Mouse (Mus musculus) neural tube, embryonic 13.5 days (tissue): ENCODE measurements around the gene Gm26566. TPM values are rescaled to one million over a fixed set of nuclear protein-coding genes. Genes with fewer than 3 reads are reported as not detected.
A peak's percentile ranks its signal among the peaks of the same experiment; 100 is the strongest.

Source experiments
- ATAC-seq: fragments of 200-750 bp; cut with Nextera tagmentation; 2 replicates; pipeline ENCODE4 v1.8.0; 2017; ENCODE audit warnings: low read depth, mild to moderate bottlenecking, moderate TSS enrichment, moderate library complexity
- H3K27ac ChIP-seq: fragments of 300-500 bp; sonication (generic); replicated peaks from 2 replicates; pipeline ENCODE4 v1.5.1; 2015; ENCODE audit warnings: moderate library complexity, mild to moderate bottlenecking, inconsistent platforms
- H3K27me3 ChIP-seq: fragments of 300-500 bp; sonication (generic); 2 replicates; pipeline ENCODE4 v1.6.1; 2015; ENCODE audit warnings: mild to moderate bottlenecking, inconsistent platforms
- H3K36me3 ChIP-seq: fragments of 300-500 bp; sonication (generic); 2 replicates; pipeline ENCODE4 v1.6.1; 2015; ENCODE audit warnings: mild to moderate bottlenecking, inconsistent platforms
- H3K4me1 ChIP-seq: fragments of 300-500 bp; sonication (generic); replicated peaks from 2 replicates; pipeline ENCODE4 v1.6.1; 2015; ENCODE audit warnings: inconsistent platforms
- H3K4me2 ChIP-seq: fragments of 300-500 bp; sonication (generic); 2 replicates; pipeline ENCODE4 v1.6.1; 2015; ENCODE audit warnings: inconsistent platforms, mild to moderate bottlenecking, moderate library complexity
- H3K4me3 ChIP-seq: fragments of 300-500 bp; sonication (generic); 2 replicates; pipeline ENCODE4 v1.5.1; 2015; ENCODE audit warnings: mild to moderate bottlenecking, inconsistent platforms
- H3K9ac ChIP-seq: fragments of 300-500 bp; sonication (generic); 2 replicates; pipeline ENCODE4 v1.6.1; 2015; ENCODE audit warnings: moderate library complexity, mild to moderate bottlenecking, inconsistent platforms
- H3K9me3 ChIP-seq: fragments of 300-500 bp; sonication (generic); 2 replicates; pipeline ENCODE4 v1.6.1; 2016; ENCODE audit warnings: inconsistent platforms
- WGBS: fragments of 180-500 bp; shearing (Covaris S2); methylation state at CpG from one replicate; pipeline ENCODE4 v1.1.7; 2015; 5-methylcytosine and 5-hydroxymethylcytosine counted together
- polyA plus RNA-seq: library from polyadenylated mRNA; unstranded; fragments of >200 nt; fragmentation: Nextera tagmentation; extraction: Ambion mirVana; gene quantifications from 2 replicates; pipeline ENCODE4 v1.2.1, GENCODE M21; 2015

Gene Gm26566
- polyA plus RNA-seq, 1 experiment from 2014 or later: 1.5 TPM

DNA sequence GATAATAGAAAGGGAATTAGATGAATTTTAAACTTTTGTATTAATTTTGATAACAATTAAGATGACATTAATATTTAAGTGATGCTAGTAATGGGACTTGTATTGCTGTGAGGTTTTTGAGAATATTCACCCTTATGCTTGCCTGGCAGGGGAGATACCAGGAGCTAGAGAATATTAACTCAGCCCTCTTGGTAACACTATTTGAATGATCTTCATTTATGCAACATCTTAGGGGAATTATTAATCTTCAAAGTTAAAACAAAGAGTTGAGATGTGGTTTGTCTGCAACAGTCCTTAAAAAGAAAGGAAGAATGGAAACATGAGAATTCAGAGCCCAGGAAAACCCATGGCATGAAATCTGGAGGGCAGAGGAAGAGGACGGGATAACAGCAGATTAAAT lies 22.3 kb upstream of the Gm26566 start:
- Histone ChIP-seq H3K27me3 (0 out of 2 replicates have a peak, but pooled peaks cover 3% of the 10 kb centered on the region), H3K27ac (no peak overlapping the region), H3K4me1 (no peaks in the 10 kb centered on the region), H3K9ac (no peak overlapping the region), H3K9me3 (no peaks in the 10 kb centered on the region), H3K4me3 (no peak overlapping the region), H3K4me2 (no peak overlapping the region), H3K36me3 (no peaks in the 10 kb centered on the region)
- 79% methylated on average over 1 of the region's 1 CpGs for WGBS
- no peak for ATAC-seq

- H3K4me1 ChIP-seq: no peaks in the 10 kb centered on the region
- WGBS: 44% methylated on average over 3 of the region's 3 CpGs
- H3K36me3 ChIP-seq: peaks cover 8% of the 10 kb centered on the region; the same call in 1 of the 2 replicates
- H3K27me3 ChIP-seq: no peaks in the 10 kb centered on the region
- ATAC-seq: no peak
- H3K4me2 ChIP-seq: no peak overlapping the region
- no peak overlapping the region for H3K9ac ChIP-seq
- H3K9me3 ChIP-seq: no peaks in the 10 kb centered on the region
- no peak overlapping the region for H3K27ac ChIP-seq
- no peak overlapping the region for H3K4me3 ChIP-seq
Observed at GRCm38 (mm10) chr4:88705924-88706323, 15.7 kb upstream of the Gm26566 start.

DNA sequence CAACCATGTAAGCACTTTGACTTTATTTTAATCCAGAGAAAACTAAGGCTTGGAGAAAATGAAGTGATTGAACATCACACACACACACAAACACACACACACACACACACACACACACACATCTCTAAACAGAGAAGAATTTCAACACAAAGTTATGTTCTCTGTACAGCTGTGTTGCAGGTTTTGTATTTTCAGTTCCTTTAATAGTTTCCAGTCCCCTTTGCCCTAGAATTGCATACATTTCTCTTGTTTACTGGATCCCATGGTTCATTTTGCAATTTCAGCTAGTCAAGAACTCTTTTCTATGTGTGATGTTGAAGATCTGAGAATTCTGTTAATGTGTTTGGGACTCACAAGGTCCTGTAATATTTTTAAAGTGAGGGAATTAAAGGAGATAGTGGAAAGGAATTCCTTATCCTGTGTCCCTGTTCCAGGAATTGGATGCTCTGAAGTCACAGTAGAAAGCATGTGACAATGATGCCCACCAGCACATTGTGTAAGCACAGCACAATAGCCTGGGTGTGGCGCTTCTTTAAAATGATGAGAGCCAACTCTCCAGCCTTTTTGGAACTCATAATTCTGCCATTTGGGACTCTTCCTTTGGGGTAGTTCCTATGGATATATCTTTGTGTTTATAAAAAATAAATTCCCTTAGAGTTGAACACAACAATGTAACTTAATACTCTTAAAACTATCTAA lies 14.3 kb upstream of the Gm26566 start:
- no peaks in the 10 kb centered on the region for H3K9me3 ChIP-seq
- peaks cover 8% of the 10 kb centered on the region; the same call in 1 of the 2 replicates for H3K36me3 ChIP-seq
- no peak overlapping the region for H3K9ac ChIP-seq
- H3K4me1 ChIP-seq: no peaks in the 10 kb centered on the region
- no peak overlapping the region for H3K4me3 ChIP-seq
- H3K27me3 ChIP-seq: no peaks in the 10 kb centered on the region
- WGBS: 83% methylated on average over 1 of the region's 1 CpGs
- H3K27ac ChIP-seq: no peak overlapping the region
- no peak for ATAC-seq
- no peak overlapping the region for H3K4me2 ChIP-seq

DNA sequence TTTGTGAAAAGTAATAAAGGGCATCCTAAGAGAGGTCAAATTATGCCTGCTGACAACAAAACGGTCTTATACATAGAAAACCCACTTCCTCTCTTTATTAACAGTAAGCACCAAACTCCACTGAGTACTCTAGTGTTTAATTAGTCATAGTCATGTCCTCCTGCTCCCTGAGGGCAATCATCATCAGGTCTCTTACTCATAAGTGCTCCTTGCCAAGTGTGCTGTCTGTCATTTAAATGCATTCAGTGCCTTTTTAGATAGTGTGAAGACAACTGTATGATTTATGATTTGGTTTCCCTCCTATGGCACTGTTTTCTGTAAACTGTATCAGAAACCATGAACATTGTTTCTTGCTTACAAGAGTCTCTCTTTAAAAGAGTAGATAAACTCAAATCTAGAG lies 7.3 kb upstream of the Gm26566 start:
- Histone ChIP-seq H3K9ac (no peak overlapping the region), H3K27me3 (no peaks in the 10 kb centered on the region), H3K9me3 (no peaks in the 10 kb centered on the region), H3K27ac (no peak overlapping the region), H3K36me3 (peaks cover 47% of the 10 kb centered on the region), H3K4me2 (no peak overlapping the region), H3K4me3 (no peak overlapping the region), H3K4me1 (peaks cover 21% of the 10 kb centered on the region)
- 86% methylated on average over 1 of the region's 1 CpGs for WGBS
- no peak for ATAC-seq

GRCm38 (mm10) chr4:88715059-88715458 lies 6.5 kb upstream of the Gm26566 start:
- ATAC-seq: no peak
- Histone ChIP-seq H3K4me1 (peaks cover 28% of the 10 kb centered on the region), H3K9ac (no peak overlapping the region), H3K27me3 (no peaks in the 10 kb centered on the region), H3K9me3 (no peaks in the 10 kb centered on the region), H3K27ac (no peak overlapping the region), H3K4me3 (no peak overlapping the region), H3K36me3 (peaks cover 45% of the 10 kb centered on the region), H3K4me2 (no peak overlapping the region)

GRCm38 (mm10) chr4:88718715-88719114 lies 2.9 kb upstream of the Gm26566 start:
- peak overlapping the region; percentile 29 for H3K4me3 ChIP-seq
- WGBS: 62% methylated on average over 1 of the region's 1 CpGs
- no peak overlapping the region for H3K27ac ChIP-seq
- H3K4me2 ChIP-seq: peak overlapping the region; percentile 88
- peaks cover 42% of the 10 kb centered on the region for H3K4me1 ChIP-seq
- no peaks in the 10 kb centered on the region for H3K27me3 ChIP-seq
- no peak for ATAC-seq
- no peaks in the 10 kb centered on the region for H3K9me3 ChIP-seq
- H3K9ac ChIP-seq: peak overlapping the region; percentile 61
- peaks cover 40% of the 10 kb centered on the region for H3K36me3 ChIP-seq

DNA sequence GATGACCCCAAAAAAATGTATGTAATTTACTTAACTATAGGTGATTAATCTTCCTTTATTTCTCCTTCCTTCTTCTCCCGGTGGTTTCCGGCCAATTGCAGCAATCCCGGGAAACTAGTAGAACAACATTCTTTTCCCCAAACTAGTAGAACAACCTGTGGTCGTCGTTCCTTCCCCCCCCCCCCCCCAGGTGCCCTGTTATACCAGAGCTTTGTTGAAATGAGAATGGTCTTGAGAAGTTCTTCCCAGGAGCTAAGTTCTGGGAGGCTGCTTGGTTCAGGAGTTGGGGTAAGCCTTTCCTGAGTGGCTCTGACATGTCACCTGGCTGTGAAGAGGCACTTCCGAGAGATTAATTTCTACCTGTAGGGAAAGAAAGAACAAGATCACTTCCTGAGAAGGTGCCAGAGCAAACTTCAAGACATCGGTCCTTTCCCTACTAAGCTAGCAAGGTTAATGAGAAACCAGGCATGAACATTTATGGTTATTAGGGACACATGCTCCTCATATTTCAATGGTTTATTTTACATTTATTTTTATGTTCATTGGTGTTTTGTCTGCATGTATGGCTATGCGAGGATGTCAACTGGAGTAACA lies 2.0 kb downstream of the Gm26566 start:
- Histone ChIP-seq H3K27ac (no peak overlapping the region), H3K36me3 (peaks cover 8% of the 10 kb centered on the region), H3K4me3 (no peak overlapping the region), H3K4me1 (peaks cover 26% of the 10 kb centered on the region), H3K9ac (no peak overlapping the region), H3K4me2 (no peak overlapping the region), H3K27me3 (no peaks in the 10 kb centered on the region), H3K9me3 (no peaks in the 10 kb centered on the region)
- 49% methylated on average over 8 of the region's 8 CpGs for WGBS
- ATAC-seq: no peak

DNA sequence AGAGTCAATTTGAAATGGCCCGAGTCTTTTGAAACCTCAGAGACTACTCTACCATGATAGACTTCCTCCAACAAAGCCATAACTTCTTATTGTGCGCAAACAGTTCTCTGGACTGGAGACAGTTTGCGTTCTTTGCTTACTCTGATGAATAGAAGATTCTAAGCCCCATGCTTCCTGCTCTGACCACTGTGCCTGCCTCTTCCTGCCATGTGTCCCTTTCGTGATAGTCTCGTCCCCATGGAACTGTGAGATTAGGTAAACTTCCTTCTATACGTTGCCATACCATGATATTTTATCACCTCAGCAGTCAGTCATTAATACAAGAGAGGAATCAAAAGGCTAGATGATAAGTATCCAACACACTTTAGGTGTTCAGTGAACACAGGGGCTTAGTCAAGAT lies 5.1 kb downstream of the Gm26566 start:
- Histone ChIP-seq H3K36me3 (no peaks in the 10 kb centered on the region), H3K4me3 (no peak overlapping the region), H3K9me3 (no peaks in the 10 kb centered on the region), H3K27me3 (no peaks in the 10 kb centered on the region), H3K4me1 (no peaks in the 10 kb centered on the region), H3K4me2 (no peak overlapping the region), H3K27ac (no peak overlapping the region), H3K9ac (no peak overlapping the region)
- WGBS: 89% methylated on average over 6 of the region's 6 CpGs
- no peak for ATAC-seq

GRCm38 (mm10) chr4:88727324-88727723 lies 5.7 kb downstream of the Gm26566 start:
- Histone ChIP-seq H3K4me2 (no peak overlapping the region), H3K27ac (no peak overlapping the region), H3K4me1 (no peaks in the 10 kb centered on the region), H3K9me3 (no peaks in the 10 kb centered on the region), H3K4me3 (no peak overlapping the region), H3K27me3 (no peaks in the 10 kb centered on the region), H3K36me3 (no peaks in the 10 kb centered on the region), H3K9ac (no peak overlapping the region)
- WGBS: 3% methylated on average over 1 of the region's 1 CpGs
- no peak for ATAC-seq

DNA sequence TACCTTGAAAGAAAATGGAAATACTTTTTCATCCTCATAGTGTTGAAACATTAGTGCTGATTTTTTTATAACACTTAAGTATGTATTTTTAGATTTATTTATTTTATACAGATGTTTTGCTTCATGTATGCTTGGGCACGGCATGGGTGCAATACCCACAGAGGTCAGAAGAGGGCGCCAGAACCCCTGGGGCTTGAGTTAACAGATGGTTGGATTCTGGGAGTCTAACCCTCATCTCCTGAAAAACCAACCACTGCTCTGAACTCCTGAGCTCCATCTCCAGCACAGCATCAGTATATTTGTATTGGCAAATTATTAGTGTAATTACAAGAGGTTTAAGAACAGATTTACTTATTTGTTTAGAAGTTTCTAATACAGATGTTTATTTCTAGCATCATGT lies 16.9 kb downstream of the Gm26566 start:
- H3K36me3 ChIP-seq: no peaks in the 10 kb centered on the region
- no peak overlapping the region for H3K27ac ChIP-seq
- 5% methylated on average over 2 of the region's 2 CpGs for WGBS
- H3K4me3 ChIP-seq: no peak overlapping the region
- H3K9me3 ChIP-seq: no peaks in the 10 kb centered on the region
- ATAC-seq: no peak
- no peak overlapping the region for H3K9ac ChIP-seq
- no peaks in the 10 kb centered on the region for H3K27me3 ChIP-seq
- H3K4me1 ChIP-seq: no peaks in the 10 kb centered on the region
- H3K4me2 ChIP-seq: no peak overlapping the region

- Histone ChIP-seq H3K27ac (no peak overlapping the region), H3K4me3 (no peak overlapping the region), H3K9me3 (no peaks in the 10 kb centered on the region), H3K27me3 (no peaks in the 10 kb centered on the region), H3K9ac (no peak overlapping the region), H3K36me3 (no peaks in the 10 kb centered on the region), H3K4me1 (no peaks in the 10 kb centered on the region), H3K4me2 (no peak overlapping the region)
- ATAC-seq: no peak
- 90% methylated on average over 6 of the region's 6 CpGs for WGBS
Observed at GRCm38 (mm10) chr4:88739036-88739435, 17.4 kb downstream of the Gm26566 start.

DNA sequence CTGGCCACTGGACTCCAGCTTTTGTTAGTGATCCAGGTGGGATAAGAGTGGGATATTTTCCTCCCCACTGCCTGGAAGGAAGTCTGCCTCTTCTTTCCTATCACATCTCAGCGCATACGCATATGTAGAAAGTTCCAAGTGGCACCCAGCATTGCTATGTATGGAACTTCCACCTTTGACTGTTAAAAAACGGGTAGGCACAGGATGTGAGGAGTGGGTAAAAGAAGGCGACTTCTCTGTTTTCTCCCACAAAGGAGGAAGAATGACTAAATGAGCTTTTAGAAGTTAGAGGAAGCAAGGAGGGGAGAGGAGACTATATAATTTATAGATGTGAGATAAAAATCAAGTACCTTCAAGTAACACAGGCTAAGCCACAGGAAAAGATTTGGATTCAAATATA lies 19.8 kb downstream of the Gm26566 start:
- Histone ChIP-seq H3K36me3 (no peaks in the 10 kb centered on the region), H3K27ac (no peak overlapping the region), H3K4me1 (peaks cover 9% of the 10 kb centered on the region), H3K27me3 (no peaks in the 10 kb centered on the region), H3K9me3 (no peaks in the 10 kb centered on the region), H3K9ac (no peak overlapping the region), H3K4me2 (no peak overlapping the region), H3K4me3 (no peak overlapping the region)
- WGBS: 86% methylated on average over 4 of the region's 4 CpGs
- no peak for ATAC-seq
